Mouse (Mus musculus) kidney, adult 18-20 months (tissue): Measurements from ENCODE around the gene Vmn1r5.
"Not testable (repeated sequence)": the region's sequence is repeated elsewhere in the genome, so short reads cannot be mapped to it uniquely, and the experiment has no call there.

ENCODE experiments used
- DNase-seq: peaks from one replicate; pipeline ENCODE4 v3.0.0; 2021

Gene Vmn1r5

GRCm38 (mm10) chr6:56969973-56970372 lies at the start of gene Vmn1r5:
Vmn1r5 (plus strand) TSS chr6:56970273.
- DNase-seq = no peak

GRCm38 (mm10) chr6:56923331-56923725 lies 46.7 kb upstream of the Vmn1r5 start:
- DNase-seq = no peak

- peak; percentile 98 for DNase-seq
Measured at GRCm38 (mm10) chr6:56923726-56924707, 46.1 kb upstream of the Vmn1r5 start, which contains the start of the genes Nt5c3 and Vmn1r4. Nt5c3 (minus strand) TSS chr6:56923932. Vmn1r4 (plus strand) TSS chr6:56924015.

- no peak for DNase-seq
Measured at GRCm38 (mm10) chr6:56931648-56932415, 38.2 kb upstream of the Vmn1r5 start.

GRCm38 (mm10) chr6:56932464-56932863 lies 37.6 kb upstream of the Vmn1r5 start:
- DNase-seq = no peak

- DNase-seq = no peak
Measured at GRCm38 (mm10) chr6:56934366-56934765, 35.7 kb upstream of the Vmn1r5 start.

GRCm38 (mm10) chr6:56956436-56956835 lies 13.6 kb upstream of the Vmn1r5 start:
- DNase-seq = peak; percentile 64

- DNase-seq = no peak
Measured at GRCm38 (mm10) chr6:56996943-56997342, 26.9 kb downstream of the Vmn1r5 start, which contains the start of gene Vmn1r6. Vmn1r6 (plus strand) TSS chr6:56997243.

GRCm38 (mm10) chr6:57025224-57025623 lies 55.2 kb downstream of the Vmn1r5 start, which contains the start of gene Vmn1r7:
Vmn1r7 (minus strand) TSS chr6:57025324.
- DNase-seq = not testable (repeated sequence)

GRCm38 (mm10) chr6:57031984-57032383 lies 61.9 kb downstream of the Vmn1r5 start, which contains the start of gene Vmn1r8:
Vmn1r8 (plus strand) TSS chr6:57032284.
- no peak for DNase-seq

GRCm38 (mm10) chr6:57034674-57035073 lies 64.6 kb downstream of the Vmn1r5 start:
- no peak for DNase-seq
